14 mouse cellular contexts compared by ENCODE assay signal in the genomic region with DNA sequence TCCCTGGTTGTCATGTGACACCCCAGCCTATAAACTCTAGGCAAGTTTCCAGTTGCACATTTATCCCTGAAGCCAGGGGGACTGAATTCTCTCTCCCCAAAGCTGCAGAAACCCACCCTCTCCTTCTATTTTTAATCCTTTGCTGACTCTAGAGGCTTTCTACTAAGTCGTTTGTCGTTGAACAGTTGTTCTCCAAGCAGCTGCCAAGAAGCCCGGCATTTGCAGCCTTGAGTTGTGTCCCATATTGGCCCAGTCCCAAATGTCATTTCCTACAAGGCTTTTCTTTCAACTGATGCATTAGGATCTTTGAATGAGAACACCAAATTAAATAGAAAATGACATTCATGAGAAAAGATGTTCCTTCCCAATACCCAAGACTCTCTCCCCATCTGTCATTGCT.
A peak's percentile ranks its signal among the peaks of the same experiment; 100 is the strongest.
DNase-seq lines count a peak whose midpoint lies in the region; ATAC-seq lines count a peak whose summit lies in the region.
"Had no signal": no experiment of that assay in that cellular context is flagged by ENCODE, and none has a peak within 500 bp of the region (broad histone marks: within the 10 kb centered on the region; RNA-seq: fewer than 3 reads in every experiment).

No protein-coding gene starts in this region.

- H3K4me2 ChIP-seq in forebrain, embryonic 14.5 days (ENCODE audit: low read length), result no peak overlapping the region
- H3K4me2 ChIP-seq in forebrain, embryonic 11.5 days (ENCODE audit: low read depth, low read length, severe bottlenecking), result no peak overlapping the region
- H3K4me2 ChIP-seq in kidney, embryonic 15.5 days, result no peak overlapping the region
- H3K4me2 ChIP-seq in neural tube, embryonic 15.5 days, result no peak overlapping the region
- H3K4me2 ChIP-seq: heart, embryonic 11.5 days had no signal

- H3K36me3 ChIP-seq in forebrain, embryonic 14.5 days (ENCODE audit: control insufficient read depth, insufficient read depth, low read length), result no peaks in the 10 kb centered on the region
- H3K36me3 ChIP-seq in forebrain, embryonic 11.5 days (ENCODE audit: control insufficient read depth, insufficient read depth, low read length), result no peaks in the 10 kb centered on the region
- H3K36me3 ChIP-seq in kidney, embryonic 15.5 days, result no peaks in the 10 kb centered on the region
- H3K36me3 ChIP-seq in neural tube, embryonic 15.5 days, result no peaks in the 10 kb centered on the region
- H3K36me3 ChIP-seq: G1E had no signal

- H3K4me3 ChIP-seq in forebrain, embryonic 14.5 days (ENCODE audit: low read depth, low read length), result no peak overlapping the region
- no peak overlapping the region for H3K4me3 ChIP-seq in forebrain, embryonic 11.5 days (ENCODE audit: low read depth, low read length)
- H3K4me3 ChIP-seq in kidney, embryonic 15.5 days (replicated peaks), result no peak overlapping the region
- no peak overlapping the region for H3K4me3 ChIP-seq in neural tube, embryonic 15.5 days (replicated peaks)
- H3K4me3 ChIP-seq: gastrocnemius, adult 2 months had no signal

- H3K27ac ChIP-seq in forebrain, embryonic 14.5 days (ENCODE audit: low read depth, low read length), result no peak overlapping the region
- no peak overlapping the region for H3K27ac ChIP-seq in forebrain, embryonic 11.5 days (ENCODE audit: low read depth, low read length)
- H3K27ac ChIP-seq in kidney, embryonic 15.5 days, result no peak overlapping the region
- H3K27ac ChIP-seq in neural tube, embryonic 15.5 days (replicated peaks), result no peak overlapping the region
- H3K27ac ChIP-seq: gastrocnemius, adult 2 months; macrophage had no signal

- no peak overlapping the region for H3K9ac ChIP-seq in forebrain, embryonic 14.5 days (ENCODE audit: low read length)
- H3K9ac ChIP-seq in forebrain, embryonic 11.5 days (ENCODE audit: low read length), result no peak overlapping the region
- H3K9ac ChIP-seq in kidney, embryonic 15.5 days, result no peak overlapping the region
- no peak overlapping the region for H3K9ac ChIP-seq in neural tube, embryonic 15.5 days (replicated peaks)

- ATAC-seq in forebrain, embryonic 14.5 days, result peak; percentile 26; the same call in 1 of the 2 replicates
- no peak for ATAC-seq in forebrain, embryonic 11.5 days (replicated peaks; ENCODE audit: low FRiP score)
- no peak for ATAC-seq in kidney, embryonic 15.5 days (replicated peaks; ENCODE audit: low FRiP score)
- ATAC-seq in neural tube, embryonic 15.5 days (ENCODE audit: low FRiP score), result no peak

- peaks cover 4% of the 10 kb centered on the region; the same call in 1 of the 2 replicates for H3K4me1 ChIP-seq in forebrain, embryonic 14.5 days (ENCODE audit: control insufficient read depth, insufficient read depth, low read length)
- H3K4me1 ChIP-seq in forebrain, embryonic 11.5 days (replicated peaks; ENCODE audit: control insufficient read depth, insufficient read depth, low read length), result no peaks in the 10 kb centered on the region
- no peaks in the 10 kb centered on the region for H3K4me1 ChIP-seq in kidney, embryonic 15.5 days
- H3K4me1 ChIP-seq in neural tube, embryonic 15.5 days, result no peaks in the 10 kb centered on the region

- no peaks in the 10 kb centered on the region for H3K9me3 ChIP-seq in forebrain, embryonic 14.5 days (replicated peaks; ENCODE audit: control insufficient read depth, low read length)
- no peaks in the 10 kb centered on the region for H3K9me3 ChIP-seq in forebrain, embryonic 11.5 days (ENCODE audit: control insufficient read depth, low read length)
- H3K9me3 ChIP-seq in kidney, embryonic 15.5 days (replicated peaks), result no peaks in the 10 kb centered on the region
- no peaks in the 10 kb centered on the region for H3K9me3 ChIP-seq in neural tube, embryonic 15.5 days (replicated peaks)

- DNase-seq in forebrain, embryonic 14.5 days (ENCODE audit: low spot score), result peak; percentile 72
- DNase-seq in forebrain, embryonic 11.5 days (ENCODE audit: low spot score), result no peak
- DNase-seq in kidney, postnatal 4 days, result peak; percentile 23 to 25
- peak; percentile 34 to 49 for DNase-seq in right cerebral cortex, postnatal 10 days (ENCODE audit: low spot score in 2 of 2)
- no peak for DNase-seq in right cerebral cortex, postnatal 36 days (ENCODE audit: low spot score in 2 of 2)
- no peak for DNase-seq in ovary, postnatal 10 days (ENCODE audit: low spot score)
- DNase-seq: B cell, adult 2 months; gastrocnemius, adult 2 months; thymus, postnatal 14 days had no signal

- no peaks in the 10 kb centered on the region for H3K27me3 ChIP-seq in forebrain, embryonic 14.5 days (replicated peaks; ENCODE audit: control insufficient read depth, insufficient read depth, low read length)
- no peaks in the 10 kb centered on the region for H3K27me3 ChIP-seq in forebrain, embryonic 11.5 days (ENCODE audit: control insufficient read depth, insufficient read depth, low read length)
- H3K27me3 ChIP-seq in kidney, embryonic 15.5 days, result no peaks in the 10 kb centered on the region
- no peaks in the 10 kb centered on the region for H3K27me3 ChIP-seq in neural tube, embryonic 15.5 days (replicated peaks)

- WGBS in forebrain, embryonic 14.5 days, result 17% methylated on average over 3 of the region's 3 CpGs
- 83% methylated on average over 3 of the region's 3 CpGs for WGBS in forebrain, embryonic 11.5 days
- WGBS in kidney, embryonic 15.5 days, result 51% methylated on average over 3 of the region's 3 CpGs
- 46% methylated on average over 3 of the region's 3 CpGs for WGBS in neural tube, embryonic 15.5 days

Comparison
In these comparisons a context has a peak if more than half of its experiments do, and no peak if none do; other contexts are left out.
1. DNase-seq: peak in forebrain, embryonic 14.5 days (single experiment), kidney, postnatal 4 days (2 of 2) and right cerebral cortex, postnatal 10 days (2 of 2); none in forebrain, embryonic 11.5 days (single experiment), right cerebral cortex, postnatal 36 days (0 of 2) and ovary, postnatal 10 days (single experiment).